Mouse (Mus musculus) urinary bladder, postnatal 14 days (tissue): ENCODE results near the gene Kmt2d.

Experiments used
- DNase-seq: peaks from one replicate; pipeline ENCODE4 v3.0.0; 2021; ENCODE audit warnings: low spot score

The Kmt2d gene

DNA sequence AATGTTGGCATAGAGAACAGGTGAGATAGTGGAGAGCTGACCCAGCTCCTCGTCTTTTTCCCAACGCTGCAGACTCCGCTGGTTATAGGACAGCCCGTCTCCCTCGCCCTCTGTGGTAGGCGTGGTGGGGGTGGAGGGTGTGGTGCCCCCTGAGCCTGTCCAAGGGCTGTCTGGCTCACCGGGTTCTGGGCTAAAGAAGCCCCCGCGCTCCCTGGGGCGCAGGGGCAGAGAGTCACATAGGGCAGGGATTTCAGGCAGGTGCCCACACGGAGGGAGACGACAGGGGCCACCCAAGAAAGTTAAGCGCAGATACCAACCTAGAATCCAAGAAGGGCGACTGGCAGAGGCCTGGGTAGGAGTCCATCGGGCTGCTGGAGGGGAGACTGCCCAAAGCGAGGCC lies 16.8 kb downstream of the Kmt2d start:
- DNase-seq: no peak

DNA sequence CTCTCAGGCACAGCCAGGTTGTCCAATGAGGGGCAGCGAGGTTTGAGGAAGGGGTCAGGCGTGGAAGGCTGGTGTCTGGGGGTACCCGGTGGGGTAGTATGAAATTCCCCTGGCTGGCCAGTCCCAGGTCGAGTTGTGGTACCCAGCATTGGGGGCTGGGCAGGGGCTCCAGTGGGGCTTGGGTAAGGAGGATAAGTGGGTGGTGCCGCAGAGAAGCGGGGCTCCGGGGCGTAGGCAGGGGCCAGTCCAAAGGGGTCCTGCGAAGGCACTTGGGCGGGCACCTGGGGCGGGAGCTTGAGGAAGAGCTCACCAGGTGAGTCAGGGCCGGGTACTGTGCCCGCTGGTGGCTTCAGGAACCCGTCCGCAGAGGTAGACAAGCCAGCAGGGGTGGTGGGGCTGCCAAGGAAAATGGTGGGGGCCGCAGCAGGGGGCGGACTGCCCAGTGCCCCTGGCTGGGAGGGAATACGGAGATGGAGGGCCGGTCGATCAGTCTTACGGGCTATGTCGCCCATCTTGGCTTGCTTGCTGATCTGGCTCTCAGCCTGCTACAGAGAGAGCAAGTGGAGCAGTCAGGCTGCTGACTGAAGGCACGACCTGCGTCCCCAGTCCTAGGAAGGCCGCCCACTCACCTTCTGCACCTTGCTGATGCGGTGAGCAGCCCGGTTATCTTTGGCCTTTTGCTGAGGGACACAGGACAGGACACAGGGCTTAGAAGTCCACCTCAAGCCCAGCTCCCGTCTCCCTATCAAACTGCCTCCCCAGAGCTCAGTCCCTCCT lies 17.7 kb downstream of the Kmt2d start:
- DNase-seq: no peak

DNA sequence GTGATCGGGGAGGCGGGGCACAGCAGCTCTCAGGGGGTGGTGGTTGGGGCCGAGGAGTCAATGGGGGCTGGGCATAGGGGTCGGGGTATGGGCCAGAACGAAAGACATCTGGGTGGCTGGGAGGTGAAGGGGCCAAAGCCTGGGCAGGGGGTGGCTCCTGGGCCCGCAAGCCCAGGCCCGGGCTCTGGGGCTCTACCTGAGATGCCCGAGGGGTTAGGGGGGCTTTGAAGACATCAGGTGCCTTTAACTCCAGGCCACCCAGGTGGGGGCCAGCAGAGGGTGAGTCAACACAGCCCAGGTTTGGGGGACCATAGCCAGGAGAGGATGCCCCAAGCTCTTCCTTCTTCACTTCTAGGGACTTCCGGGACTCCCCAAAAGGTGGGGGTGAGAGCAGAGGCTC lies 18.3 kb downstream of the Kmt2d start:
- no peak for DNase-seq

DNA sequence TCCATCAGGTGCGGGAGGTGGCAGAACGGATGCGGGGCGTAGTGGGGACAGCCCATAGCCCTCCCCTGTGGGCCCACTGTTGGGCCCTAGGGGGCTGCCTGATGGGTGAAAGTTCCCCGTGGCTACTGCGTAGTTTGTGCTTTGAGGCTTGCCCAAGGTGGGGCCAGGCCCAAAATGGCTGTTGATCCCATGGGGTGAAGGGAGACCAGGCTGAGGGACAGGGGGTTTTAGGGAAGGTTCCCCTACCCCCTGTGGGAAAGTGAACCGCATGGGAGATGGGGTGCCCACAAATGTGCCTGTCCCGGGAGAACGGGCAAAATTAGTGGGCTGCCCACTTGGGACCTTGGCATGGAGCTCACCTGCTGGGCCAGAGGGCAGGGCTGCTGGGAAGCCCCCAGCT lies 18.9 kb downstream of the Kmt2d start:
- no peak for DNase-seq

DNA sequence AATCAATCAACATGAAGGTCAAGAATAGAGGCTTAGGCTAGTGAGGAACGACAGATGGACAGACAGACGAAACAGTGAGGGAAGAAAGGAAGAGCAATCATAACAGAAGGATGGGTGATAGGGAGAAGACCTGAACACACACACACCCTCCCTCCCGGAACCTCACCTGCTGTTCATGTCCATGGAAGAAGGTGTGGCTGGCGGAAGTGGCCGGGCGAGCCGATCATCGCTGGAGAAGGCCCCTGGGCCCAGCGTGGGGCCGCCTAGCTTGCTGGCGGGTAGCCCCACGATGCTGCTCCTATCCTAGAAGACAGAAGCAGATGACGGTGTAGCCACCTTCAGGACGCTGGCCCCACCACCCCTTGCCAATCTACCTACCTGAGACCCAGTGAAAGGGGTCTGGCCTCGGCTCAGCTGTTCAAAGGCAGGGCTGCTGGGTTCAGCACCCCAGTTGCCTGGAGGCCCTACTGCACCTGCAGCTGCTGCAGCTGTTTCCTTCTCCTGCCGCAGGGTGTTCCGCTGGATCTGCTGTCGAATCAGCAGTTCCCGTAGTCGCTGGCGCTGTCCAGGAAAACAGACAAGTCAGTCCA lies 19.7 kb downstream of the Kmt2d start:
- DNase-seq: no peak

DNA sequence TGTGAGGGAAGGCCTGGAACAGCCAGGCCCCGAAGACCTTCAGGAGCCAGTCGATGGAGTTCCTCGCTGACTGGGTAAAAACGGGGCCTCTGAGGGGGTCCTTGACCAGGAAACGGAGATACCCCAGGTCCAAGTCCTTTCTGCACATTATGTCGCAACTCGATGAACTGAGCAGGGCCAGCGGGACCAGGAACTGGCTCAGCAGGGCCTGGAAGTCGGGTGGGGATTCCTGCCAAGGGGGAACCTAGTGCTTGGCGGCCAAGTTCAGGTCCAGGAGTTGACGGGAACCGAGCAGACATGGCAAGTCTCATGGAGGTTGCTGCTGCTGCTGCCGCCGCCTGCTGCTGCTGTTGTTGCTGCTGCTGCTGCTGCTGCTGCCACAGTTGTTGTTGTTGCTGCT lies 20.3 kb downstream of the Kmt2d start:
- DNase-seq: no peak

DNA sequence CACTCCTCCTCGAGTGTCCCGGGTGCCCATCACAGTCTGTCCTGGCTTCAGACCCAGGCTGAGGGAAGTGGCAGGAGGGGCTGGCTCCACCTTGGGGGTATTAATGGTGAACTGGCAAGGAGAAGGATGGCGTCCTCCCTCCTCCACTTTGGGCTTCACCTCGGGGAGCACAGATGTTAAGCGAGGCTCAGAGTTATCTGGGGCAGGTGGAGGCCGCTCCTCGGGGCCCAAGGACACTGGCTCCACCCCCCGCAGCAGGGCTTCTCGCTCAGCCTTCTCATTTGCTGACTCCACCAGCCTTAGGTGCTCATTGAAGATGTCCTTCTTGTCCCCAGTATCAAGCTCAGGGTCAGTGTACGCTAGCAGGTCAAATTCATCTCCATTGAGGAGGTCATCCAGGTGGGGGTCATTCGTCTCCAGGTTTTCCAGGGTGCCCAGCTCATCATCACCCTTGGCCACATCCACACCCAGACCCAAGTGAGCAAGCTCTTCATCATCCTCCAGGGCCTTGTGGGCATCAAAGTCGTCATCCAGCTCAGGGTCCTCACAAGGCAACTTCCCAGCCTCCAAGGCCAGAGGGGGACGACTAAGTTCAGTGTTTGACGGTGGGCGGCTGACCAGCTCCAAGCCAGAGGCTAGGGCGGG lies 20.9 kb downstream of the Kmt2d start:
- no peak for DNase-seq

DNA sequence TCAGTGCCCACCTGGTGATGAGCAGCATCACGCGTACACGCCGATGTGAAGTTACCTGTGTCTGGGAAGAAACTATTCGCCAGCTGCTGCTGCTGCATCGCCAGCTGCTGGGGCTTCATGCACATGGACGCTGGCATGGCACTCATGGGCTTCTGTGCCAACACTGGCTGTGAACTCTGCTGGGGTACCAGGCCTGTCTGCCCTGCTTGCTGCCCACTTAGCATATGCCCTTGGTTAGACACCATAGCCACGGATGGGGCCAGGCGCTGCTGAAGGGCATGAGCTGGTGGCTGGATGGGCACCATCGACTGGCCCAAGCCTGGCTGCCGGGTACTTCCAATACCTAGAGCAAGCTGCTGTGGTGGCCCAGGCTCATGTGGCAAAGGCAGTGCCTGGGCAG lies 21.8 kb downstream of the Kmt2d start:
- no peak for DNase-seq

DNA sequence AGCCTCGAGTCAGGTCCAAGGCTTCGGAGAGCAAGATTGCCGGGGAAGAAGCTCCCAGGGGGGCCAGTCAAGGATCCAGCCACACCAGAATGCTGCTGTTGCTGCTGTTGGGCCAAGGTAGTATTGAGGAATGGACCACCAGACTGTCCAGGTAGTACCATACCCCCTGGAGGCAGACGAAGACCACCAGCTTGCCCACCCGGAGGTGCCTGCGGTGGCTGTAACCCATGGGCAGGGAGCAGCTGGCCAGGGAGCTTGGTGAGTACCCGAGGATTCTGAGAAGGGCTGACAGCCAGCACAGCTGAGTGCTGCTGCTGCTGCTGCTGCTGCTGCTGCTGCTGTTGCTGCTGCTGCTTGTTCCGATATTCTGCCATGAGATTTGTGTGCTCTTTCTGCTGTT lies 24.9 kb downstream of the Kmt2d start:
- no peak for DNase-seq

DNA sequence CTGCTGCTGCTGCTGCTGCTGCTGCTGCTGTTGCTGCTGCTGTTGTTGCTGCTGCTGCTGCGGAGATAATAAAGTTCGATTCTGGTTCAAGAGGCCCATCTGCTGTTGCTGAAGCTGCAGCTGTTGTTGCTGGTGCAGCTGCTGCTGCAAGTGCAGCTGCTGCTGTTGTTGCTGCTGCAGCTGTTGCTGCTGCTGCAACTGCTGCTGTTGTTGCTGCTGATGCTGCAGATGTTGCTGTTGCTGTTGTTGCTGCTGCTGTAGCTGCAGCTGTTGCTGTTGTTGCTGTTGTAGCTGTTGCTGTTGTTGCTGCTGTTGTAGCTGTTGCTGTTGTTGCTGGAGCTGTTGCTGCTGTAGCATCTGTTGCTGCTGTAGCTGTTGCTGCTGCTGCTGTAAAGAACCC lies 25.9 kb downstream of the Kmt2d start:
- DNase-seq: no peak

DNA sequence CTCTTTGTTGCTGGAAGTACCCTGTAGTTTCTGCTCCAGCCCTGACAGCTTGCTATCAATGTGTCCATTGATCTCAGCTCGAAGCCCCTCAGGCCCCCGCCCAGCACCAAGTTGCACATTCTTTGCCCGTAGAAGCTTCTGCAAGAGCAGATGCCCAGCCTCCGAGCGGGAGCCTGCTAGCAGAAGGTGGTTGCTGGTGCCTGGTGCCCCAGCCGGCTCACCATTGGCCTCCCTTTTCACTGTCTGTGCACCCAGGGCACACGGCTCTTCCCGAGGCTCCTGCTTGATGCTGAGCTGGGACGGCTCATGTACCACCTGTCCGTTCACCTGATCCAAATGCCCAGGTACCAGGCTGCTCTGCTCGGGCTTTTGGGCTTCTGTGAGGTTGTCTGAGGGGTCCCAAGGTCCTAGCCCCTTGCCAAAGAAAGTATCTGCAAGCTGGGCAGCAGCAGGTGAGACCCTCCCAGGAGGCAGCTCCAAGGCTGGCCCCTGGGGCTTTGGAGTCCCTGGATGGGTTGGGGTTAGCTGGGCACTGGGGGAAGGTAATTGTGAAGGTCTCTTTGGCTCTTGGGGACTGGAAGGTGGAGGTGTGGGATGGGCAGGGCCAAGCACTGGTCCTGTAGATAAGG lies 27.3 kb downstream of the Kmt2d start:
- no peak for DNase-seq

DNA sequence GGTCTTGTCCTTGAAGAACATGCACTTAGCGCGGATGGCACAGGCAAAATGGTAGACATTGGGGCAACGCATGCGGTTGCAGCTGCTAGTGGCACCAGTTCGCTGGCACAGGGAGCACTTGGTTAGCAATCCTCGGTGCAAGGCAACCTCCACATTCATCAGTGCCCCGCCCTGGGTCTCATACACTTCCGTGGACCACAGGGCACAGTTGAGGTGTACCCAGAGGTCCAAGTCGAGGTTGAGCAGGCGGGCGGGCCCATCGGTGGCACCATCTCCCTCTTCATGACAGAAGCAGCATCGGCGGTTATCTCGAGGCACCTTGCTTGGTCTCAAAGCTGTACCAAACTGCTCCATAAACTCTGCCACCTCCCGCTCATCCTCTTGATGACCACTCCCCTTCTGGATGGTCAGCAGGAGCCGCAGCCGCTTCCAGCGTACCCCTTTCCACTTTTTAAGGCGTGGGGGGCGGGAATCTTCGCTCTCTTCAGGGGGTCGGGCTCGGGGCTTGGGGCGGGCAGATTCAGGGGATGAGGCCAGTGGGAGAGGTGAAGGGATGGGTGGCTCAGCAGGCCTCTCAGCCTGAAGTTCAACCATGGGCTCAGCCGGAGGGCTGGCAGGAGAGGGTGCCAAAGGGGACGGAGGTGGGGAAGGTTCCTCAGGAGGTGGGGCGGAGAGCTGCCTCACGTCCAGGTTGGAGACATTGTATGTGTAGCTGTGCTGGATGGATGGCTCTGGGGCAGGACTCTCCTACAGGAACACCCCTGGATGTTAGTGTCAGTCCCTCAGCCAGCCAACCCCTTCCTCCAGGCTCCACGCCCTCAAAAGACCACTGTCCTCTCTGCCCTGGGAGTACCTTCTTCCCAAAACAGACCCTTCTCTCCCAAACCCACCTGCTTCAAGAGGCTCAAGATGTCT lies 31.1 kb downstream of the Kmt2d start:
- DNase-seq: no peak

DNA sequence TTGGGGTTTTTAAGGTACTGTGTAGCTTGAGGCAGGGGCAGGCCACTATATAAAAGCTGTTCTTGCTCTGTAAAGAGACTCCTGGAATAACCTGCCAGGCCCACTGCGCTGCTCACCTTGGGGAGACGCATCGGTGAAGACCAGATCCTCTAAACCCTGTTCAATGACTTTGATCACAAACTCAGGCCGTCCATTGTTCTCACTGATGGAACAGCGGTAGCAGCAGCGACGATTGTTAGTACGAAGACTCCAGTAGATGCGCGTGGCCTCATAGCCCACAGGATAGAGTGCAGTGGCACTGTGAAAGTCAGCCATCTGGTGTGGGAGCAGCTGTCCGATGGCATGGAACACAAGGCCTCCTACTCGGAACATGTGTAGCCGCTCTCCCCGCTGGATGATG lies 31.8 kb downstream of the Kmt2d start:
- DNase-seq: no peak

DNA sequence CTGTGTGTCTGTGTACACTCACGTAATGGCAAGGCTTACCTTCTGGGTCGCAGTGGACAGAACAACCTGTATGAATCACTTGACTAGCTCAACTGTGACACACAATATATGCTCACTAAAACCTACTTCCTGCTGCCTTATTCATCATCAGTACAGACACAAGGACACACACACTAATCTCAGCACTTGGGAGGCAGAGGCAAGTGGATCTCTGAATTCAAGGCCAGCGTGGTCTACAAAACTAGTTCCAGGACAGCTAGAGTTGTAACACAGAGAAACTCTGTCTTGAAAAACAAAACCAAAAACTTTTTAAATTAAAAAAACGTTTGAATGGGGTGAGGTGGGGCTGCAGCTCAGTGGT lies 33.3 kb downstream of the Kmt2d start:
- no peak for DNase-seq

DNA sequence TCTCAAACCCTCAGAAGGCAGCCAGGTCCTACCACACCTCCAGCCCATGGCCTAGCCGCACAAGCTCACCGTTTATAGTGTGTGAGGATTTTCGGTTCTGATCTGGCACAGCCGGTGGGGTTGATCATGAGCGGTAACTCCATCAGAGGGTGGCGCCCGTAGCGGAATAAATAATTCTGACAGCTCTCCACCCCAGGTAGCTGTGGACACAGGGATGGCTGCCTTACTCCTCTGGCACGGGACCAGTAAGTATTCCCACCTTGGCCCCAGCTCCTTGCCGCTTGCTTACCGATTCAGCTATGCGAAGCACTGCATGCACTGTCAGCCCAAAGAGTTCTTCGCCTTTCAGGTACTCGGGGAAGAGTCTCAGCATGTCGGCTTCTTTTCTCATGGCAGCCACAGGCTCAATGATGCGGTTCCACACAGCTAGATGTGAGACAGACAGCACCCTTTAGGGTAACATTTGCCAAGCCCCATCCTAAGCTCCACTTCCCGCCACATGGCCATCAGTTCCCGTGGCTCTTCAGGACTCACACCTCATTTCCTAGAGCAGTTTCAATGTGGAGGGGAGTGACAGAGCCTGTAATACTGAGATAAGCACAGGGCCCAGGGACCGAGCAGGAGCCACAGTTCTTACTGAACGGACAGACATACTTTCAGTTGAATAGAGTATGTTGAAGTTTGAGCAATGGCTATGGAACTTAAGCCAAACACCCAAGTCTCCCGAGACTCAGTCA lies 33.8 kb downstream of the Kmt2d start:
- DNase-seq: no peak

DNA sequence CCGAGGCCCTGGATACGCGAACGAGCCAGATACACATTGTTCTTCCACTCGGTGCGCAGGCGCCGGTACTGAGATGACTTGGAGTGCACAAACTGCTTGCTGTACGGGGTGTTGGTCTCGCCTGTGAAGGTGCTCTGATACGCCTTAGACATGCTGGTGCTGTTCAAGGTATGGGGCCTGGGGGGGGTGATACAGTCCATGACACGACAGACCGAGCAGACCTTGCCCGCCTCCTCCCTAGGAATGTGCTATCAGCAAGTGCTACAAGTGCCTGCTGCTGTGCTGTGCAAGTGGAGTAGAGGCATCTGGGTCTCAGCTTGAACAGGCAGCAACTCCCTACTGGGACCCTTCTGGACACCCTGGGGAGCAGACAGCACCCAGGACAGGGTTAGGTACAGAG lies 35.7 kb downstream of the Kmt2d start:
- no peak for DNase-seq

DNA sequence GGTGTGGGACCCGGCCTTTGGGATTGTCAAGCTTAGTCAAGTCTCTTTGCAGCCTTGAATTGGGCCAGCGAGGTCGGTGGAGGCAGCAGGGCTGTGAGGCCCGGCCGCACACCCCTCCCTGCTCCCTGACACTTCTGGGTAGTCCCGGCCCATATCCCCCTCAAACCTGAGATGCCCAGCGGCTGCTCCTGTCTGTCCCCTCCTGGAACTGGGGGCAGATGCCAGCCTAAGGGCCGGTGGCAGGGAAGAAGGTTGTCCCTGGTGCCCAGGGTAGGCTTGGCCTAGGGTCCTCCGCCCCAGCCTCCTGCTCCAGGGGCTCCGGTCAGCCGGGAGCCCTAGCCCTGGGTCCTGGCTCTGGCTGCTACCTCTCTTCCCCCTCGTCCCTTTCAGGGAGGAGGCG lies 36.9 kb downstream of the Kmt2d start:
- no peak for DNase-seq

DNA sequence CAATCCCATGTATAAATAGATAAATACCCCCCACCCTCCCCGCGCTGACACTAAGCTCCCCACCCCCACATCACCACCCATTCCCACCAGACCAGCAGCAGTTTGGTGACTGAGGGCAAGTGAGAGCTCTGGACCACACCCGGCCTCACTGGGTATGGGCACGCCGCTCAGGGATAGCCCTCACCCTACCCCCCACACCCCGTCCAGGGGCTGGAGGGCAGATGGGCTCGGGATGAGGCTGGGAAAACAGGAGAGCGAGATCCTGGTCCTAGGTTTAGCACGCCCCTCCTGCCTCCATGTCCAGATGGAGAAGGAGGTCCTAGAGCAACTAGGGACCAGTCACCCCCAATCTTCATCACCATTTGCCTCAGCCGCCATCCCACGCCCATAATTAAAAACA lies 37.7 kb downstream of the Kmt2d start:
- no peak for DNase-seq

DNA sequence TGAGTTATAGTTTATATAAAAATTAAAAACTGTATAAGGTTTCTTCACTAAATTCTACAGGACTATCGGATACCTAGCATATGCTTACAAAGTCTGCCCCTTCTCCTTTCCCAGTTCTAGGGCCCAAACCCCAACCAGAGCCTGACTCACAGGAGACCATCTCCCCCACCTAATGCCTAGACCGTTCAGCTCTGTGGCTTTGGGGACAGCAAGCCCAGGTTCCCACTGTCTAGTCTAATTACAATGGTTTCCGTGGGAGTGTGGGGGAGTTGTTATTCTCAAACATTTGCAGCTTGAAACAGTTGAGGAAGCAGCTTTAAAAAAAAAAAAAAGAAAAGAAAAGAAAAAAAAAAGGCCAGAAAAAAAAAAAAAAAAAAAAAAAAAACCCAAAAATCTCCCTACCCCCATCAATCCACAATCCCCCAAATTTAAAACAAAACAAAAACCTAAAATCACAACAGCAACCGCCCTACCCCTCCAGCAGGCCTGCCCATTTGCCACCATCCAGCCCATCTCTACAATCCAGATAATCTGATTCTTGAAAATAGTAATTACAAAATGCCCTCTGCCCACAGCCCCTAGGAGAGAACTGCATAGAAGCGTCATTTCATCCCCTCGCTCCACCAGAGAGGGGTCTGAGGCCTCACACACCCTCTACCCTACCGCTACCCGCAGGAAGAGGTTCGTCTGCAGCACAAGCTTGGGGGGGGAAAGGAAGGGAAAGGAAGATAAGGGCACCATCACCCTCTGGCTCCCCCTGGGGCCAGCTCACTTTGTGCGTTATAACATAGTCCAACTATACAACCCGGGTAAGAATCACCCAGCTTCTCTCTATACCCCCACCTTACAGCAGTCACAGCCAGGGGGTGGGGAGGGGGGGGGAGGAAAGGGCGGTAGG lies 38.6 kb downstream of the Kmt2d start:
- no peak for DNase-seq

DNA sequence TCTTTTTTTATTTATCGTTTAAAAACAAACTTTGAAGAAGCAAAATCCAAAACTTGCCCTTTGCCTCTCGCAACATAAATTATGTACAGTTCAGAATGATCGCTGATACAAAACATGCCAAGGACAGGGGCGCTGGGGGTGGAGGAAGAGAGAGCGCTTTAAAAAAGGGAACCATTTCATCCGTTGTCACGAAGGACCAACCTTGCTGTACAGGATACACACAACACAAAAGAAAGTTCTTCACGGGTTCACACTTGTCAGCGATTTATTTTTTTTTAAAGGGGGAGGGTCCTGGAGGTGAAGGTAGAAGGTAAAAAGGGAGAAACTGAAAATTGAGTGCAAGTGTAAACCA lies 39.3 kb downstream of the Kmt2d start:
- no peak for DNase-seq
